Mouse (Mus musculus) stomach, postnatal 0 days (tissue): ENCODE results near the gene 9930111J21Rik1.
"Not testable (repeated sequence)": the region's sequence is repeated elsewhere in the genome, so short reads cannot be mapped to it uniquely, and the experiment has no call there.

Experiments used
- CTCF ChIP-seq: IDR thresholded peaks from 2 replicates; pipeline ENCODE4 v1.5.1; 2016; ENCODE audit warnings: antibody characterized with exemption, low read depth, mild to moderate bottlenecking, moderate library complexity
- EP300 ChIP-seq: optimal IDR thresholded peaks from 2 replicates; pipeline ENCODE3; 2016; ENCODE audit warnings: antibody characterized with exemption

- TF ChIP-seq CTCF, EP300: not testable (repeated sequence)
Observed at GRCm38 (mm10) chr11:48928068-48928467, 51.1 kb downstream of the 9930111J21Rik1 start.
